Mouse (Mus musculus) urinary bladder, postnatal 36 days (tissue): ENCODE data around the gene Insyn1.
A peak's percentile ranks its signal among the peaks of the same experiment; 100 is the strongest.

ENCODE experiments used
- DNase-seq, 2 experiments: peaks; one replicate each; pipeline ENCODE4 v3.0.0; 2022; ENCODE audit warnings: low spot score in 2 of 2, mixed read lengths in 1 of 2

Insyn1 gene

DNA sequence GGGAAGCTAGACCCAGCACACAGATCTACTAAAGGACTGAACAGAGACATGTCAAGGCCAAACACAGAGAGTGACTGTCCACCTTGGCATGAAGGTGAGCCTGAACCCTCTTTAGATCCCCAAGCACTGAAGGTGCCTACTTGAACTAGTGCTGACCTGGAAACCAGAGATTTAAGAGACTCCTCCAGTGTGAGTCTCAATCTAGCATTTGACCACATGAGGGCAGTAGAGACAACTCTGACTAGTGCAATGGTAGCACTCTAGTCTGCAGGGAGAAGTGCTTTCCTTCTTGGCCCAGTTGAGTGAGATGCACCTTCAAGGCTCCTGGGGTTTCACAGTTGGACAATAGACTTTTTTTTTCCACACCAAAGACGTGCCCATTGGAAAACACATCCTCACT lies 46.4 kb downstream of the Insyn1 start:
- no peak for DNase-seq

DNA sequence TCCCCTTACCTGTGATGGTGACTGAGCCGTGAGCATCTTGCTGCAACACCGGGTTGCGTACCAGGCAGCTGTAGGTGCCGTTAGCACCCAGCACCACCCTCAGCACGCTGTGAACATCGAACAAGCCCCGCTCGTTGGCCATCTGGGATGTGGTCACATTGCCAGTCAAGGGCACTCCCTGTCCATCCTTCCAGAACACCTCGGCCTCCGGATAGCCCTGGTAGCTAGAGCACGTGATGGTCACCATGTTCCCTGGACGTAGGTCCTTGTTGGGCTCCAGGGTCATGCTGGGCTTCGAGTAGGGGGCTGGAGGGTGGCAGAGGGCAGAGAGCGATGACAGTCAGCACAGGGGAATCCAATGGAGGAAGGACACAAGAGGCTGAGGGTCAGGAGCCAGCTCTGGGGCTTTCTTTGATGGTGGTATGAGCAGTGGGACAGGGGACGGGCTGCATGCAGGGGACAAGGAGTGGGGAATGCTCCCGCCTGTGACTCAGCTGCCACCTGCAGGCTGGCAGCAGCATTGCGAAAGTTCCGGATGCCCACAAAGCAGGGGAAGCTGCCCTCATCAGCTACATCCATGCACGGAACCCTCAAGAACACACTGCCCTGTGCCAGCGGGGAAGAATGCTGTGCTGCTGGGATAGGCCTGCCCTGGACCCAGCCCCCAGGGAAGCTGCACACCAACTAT lies 47.2 kb downstream of the Insyn1 start:
- no peak for DNase-seq

DNA sequence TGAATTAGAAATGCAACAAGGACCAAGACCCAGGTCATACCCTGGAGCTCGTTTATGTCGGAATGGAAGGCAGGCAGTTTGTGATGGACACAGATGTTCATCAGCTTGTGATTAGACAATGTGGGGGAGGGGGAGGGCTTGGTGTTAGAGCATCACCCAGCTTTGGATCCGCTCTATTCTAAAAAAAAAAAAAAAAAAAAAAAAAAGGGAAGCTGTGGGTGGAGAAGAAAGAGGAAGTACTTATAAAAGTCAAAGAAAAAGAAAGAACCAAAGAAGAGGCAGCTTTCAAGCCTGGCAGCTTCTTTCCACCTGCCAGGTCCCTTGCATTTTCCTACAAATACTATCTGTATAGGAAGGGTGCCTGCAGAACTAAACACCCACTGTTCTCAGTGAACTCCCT lies 49.4 kb downstream of the Insyn1 start:
- DNase-seq, result no peak

DNA sequence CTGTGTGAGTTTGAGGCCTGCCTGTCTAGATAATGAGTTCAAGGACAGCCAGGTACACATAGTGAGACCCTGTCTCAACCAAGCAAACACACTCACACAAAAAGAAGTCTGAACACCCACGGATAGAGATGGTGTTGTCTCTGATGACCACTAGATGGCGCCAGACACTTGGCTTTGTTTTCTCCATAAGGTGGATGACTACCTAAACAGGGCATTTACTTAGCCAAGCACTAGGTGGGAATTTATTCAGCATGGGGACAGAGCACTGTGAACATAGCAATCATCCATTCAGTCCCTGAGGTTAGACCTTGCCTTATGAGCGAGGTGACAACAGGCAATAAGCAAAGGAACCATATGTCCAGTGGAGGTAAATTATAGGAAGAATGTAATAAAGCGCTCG lies 51.5 kb downstream of the Insyn1 start:
- peak in 1 of 2 experiments; percentile 30 for DNase-seq

DNA sequence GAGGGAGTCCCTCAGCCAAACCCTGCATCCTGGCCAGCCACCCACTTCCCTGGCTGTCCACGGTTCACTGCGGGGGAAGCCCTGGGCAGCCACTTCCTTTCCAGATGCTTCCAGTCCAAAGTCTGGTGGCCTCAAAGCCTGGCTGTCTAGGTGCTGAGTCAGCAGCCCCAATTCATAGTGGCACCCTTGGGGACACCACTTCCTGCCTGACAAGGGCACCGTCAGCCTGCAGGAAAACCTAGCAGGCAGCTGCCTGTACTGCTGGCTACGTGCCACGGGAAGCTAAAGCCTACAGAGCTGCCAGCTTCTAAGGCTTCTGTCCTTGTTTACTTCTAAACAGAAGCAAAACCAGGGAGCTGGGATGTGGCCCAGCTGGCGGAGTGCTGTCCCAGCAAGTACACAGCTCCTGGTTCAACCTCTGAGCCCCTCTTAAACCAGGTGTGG lies 53.5 kb downstream of the Insyn1 start:
- DNase-seq, result peak; percentile 71 to 83

DNA sequence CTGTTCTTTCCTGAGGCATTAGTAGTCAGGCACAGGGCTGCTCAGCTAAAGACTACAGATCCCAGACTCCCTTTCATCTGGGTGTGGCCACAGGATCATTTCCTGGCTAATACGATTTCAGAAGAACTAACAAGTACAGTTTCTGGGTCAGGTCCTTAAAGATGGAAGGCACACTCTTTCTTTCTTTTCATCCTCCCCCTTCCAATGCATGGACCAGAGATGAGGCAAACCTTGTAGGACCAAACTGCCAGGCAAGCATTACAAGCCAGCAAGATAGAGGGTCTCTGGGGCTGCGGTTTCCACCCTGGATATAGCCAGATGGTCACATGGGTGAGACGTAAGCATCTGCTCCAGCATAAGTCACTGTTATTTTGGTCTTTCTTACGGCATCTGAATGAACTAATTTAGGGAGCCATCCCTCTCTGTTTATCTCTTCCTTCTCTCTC lies 56.5 kb downstream of the Insyn1 start:
- no peak for DNase-seq

DNA sequence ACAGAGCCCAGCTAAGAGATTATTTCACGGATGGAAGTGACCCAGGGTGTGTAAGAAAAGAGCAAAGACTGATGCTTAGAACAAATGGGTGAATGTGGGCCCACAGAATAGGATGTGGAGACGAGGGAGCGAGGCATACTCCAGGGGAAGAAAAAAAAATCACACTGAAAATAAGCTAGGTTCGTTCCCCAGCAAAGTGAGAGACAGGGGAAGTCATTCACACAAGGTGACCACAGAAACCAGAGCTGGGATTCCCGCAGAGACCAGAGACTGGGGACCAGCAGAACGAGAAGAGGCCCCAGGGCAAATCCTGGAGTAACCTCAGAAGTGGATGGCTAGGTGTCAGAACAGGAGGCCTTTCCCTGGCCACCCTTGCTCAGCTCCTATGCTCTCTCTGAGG lies 57.0 kb downstream of the Insyn1 start:
- no peak for DNase-seq

DNA sequence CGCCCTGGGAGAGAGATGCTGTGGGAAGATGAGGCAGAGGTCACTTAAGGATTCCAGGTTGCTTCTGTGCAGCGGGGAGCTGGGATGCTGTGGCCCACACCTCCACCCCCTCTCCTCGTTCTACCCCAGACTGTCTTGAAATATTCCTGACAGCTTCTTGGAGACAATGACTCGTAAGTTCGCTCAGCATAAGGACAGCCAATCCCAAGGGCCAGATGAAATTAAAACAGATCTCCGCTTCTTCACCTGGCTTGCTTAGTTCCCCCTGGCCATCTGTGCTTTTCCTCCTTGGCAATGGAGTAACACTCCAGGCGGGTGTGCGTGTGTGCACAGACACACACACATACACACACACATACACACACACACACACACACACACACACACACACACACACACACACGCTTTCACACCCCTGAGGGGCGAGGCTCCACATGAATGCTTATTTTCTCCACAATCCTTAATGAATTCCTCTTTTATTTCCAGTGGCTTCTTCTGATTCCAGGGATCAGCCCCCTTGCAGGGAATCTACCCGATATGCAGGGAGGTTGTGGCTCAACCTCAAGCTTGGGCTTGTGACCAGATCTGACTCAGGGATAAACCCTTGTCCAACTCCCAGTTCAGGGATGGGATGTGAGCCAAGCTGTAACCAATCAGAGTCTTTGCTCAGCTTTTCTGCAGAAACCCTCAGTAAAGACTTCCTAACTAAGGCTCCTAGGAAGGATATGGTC lies 58.4 kb downstream of the Insyn1 start:
- peak; percentile 38 to 70 for DNase-seq

DNA sequence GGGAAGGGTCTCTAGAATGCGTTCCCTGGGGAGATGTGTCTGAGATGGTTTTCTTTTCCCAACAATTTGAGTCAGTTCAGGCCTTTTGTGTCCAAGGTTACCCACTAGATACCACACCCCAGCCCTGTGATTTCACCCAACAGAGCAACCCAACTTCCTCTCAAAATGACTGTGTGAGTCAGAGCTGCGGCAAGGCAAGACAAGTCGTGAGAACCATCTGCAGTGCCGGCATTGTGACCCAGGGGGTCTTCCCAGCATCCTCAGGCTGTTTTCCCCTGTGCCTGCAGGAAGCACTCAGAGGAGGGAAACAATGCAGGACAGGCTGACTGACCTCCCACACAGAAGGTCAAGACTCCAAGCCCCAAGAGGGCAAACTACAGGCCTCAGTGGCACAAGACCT lies 60.5 kb downstream of the Insyn1 start:
- DNase-seq, result no peak
